Mouse (Mus musculus) cerebral cortex, adult 2 months (tissue): Measurements from ENCODE around the gene Bbs4.

Source experiments
- WGBS: fragments of 180-500 bp; shearing (Covaris S2); methylation state at CpG from one replicate; pipeline ENCODE4 v1.1.7; 2018; 5-methylcytosine and 5-hydroxymethylcytosine counted together

The Bbs4 gene

GRCm38 (mm10) chr9:59291688-59292492, 61.4 kb downstream of the Bbs4 start:
- WGBS = under 1% methylated on average over 50 of the region's 50 CpGs

DNA sequence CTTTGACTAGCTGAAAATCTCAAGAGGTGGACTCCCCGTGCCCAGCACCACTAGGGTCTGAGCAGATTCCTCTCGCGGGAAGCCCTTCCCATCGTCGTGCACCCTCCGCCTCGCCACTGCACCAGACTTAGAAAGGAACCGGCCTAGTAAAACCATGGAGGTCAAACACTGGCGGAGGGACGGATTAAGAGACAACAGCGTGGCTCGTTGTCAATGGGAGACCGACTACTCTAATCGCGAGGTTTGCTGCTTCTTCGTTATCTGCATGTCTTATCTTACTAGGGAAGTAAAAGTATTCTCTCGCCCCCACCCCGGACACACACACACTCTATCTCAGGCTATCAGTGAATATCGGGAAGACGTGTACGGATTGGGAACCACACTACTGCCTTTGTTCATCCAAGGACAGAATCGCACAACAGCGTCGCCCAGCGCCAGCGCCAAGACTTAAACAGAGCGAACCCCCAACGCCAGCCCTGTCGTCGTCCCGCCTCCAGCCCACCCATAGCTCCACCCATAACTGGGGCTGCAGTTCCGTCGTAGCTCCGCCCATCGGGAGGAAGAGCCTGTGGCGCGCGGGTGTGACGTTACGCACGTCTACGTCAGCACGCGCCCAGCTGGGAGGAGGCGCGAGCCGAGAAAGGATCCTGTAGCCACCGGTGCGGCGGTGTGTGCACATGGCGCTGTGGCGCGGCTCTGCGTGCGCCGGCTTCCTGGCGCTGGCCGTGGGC, 62.2 kb downstream of the Bbs4 start, which contains the start of gene Adpgk:
Gene Adpgk, plus strand, starts transcription at position 602 of the 731 bp plus-strand sequence.
- under 1% methylated on average over 58 of the region's 58 CpGs for WGBS

DNA sequence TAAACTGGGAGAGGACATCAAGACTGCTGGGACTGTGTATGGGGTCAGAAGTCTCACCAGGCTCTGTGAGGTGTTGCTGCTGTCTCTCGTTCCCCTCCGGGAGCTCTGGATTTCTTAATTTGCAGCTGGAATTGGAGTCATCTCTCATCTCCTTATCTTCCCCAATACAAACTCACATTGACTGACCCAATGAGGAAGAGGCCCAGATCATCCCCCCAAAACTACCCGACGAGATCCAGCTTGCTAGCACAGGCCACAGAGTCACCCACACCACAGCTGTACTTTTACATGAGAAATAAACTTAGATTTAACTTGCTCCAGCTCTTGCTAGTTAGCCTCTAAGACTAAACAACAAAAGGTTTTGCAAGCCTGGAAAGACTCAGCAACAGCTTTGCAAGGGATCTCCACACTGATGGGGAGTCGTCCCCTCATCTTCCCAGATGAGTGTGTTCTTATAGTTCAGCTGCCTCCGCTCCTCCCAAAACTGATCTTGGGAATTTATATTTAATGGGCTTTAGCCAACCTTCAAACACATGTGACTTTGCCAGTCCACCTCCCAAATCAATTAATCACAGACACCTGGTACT, 63.7 kb downstream of the Bbs4 start:
- 89% methylated on average over 6 of the region's 6 CpGs for WGBS

- 85% methylated on average over 3 of the region's 3 CpGs for WGBS
These were observed 64.5 kb downstream of the Bbs4 start for GRCm38 (mm10) chr9:59288685-59289410.

GRCm38 (mm10) chr9:59288058-59288457, 65.2 kb downstream of the Bbs4 start:
- 92% methylated on average over 5 of the region's 5 CpGs for WGBS

- 87% methylated on average over 6 of the region's 6 CpGs for WGBS
These were observed 67.7 kb downstream of the Bbs4 start for GRCm38 (mm10) chr9:59285614-59286013.

GRCm38 (mm10) chr9:59282683-59282986, 70.7 kb downstream of the Bbs4 start:
- 36% methylated on average over 7 of the region's 7 CpGs for WGBS

DNA sequence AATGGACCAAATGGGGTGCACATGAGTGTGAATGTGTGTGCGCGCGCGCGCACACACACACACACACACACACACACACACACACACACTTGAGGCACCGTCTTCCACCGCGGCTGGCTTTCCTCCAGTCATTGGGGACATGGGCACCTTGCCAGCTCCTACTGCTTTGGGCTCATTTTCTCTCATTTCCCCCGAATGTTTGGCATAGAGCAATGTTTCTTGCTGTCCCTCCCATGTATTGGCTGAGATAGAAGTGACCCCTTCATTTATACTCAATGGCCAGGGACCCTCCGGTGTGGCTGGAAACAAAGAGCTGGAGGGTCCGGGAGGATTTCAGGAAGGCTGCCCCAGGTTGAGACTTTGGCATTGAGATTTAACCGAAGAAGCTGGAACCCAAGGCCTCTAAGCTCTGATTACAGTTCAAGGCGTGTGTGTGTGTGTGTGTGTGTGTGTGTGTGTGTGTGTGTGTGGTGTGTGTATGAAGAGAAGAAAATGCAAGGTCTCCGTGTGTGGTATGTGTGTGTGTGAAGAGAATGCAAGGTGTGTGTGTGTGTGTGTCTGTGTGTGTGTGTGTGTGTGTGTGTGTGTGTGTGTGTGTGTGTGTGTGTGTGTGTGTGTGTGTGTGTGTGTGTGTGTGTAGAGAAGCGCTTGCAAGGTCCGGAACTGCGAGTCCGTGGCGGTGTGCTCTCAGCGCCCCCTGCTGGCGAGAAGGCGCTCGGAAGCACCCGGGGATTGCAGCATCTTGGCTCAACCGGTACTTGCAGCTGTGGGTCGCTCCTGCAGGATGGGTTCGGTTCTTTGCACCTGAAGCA, 71.2 kb downstream of the Bbs4 start:
- 23% methylated on average over 19 of the region's 27 CpGs for WGBS

- 92% methylated on average over 5 of the region's 5 CpGs for WGBS
These were observed 72.4 kb downstream of the Bbs4 start for GRCm38 (mm10) chr9:59280888-59281287.

GRCm38 (mm10) chr9:59278694-59279093, 74.6 kb downstream of the Bbs4 start:
- 86% methylated on average over 5 of the region's 5 CpGs for WGBS

DNA sequence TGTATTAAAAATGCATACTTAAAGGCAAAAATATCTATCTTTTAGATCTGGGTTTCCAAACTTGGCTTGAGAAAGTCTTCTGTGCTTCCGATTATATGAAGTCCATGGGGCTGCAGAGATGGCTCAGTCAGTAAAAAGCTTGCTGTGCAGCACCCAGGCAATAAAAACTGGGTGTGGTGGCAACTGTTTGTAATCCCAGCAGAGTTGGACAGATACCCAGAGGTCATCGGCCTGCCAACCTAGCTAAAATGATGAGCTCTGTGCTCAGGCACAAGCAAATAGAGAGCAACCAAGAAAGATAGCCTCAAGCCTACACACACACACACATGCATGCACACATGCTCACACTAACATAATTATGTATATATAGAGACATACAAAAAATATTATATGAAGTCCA, 75.1 kb downstream of the Bbs4 start:
- 95% methylated on average over 2 of the region's 2 CpGs for WGBS

DNA sequence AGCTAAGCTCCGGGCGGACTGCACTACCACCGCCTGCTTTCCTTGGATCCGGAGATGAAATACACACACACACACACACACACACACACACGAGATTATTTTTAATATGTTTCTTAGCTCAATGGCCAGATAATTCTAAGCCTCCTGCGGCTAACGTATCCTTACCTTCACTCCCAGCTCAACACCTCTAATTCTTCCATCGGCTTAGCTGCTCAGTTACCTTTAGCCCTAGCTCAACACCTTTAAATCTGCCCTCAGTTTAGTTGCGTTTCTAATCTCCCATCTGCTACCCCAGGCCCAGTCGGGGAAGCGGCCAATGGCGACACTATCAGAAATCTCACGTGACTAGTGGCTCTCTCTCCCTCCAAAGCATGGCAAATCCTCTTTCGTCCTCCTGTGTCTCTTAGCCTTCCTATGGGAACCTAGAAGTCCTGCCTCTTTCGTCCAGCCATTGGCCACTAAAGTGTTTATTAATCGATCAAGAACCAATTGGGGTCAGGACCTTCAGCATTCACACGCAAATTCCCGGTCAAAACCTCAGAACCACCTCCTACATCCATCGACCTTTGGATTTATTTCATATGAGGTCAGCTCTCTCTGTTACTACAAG, 78.4 kb downstream of the Bbs4 start:
- 89% methylated on average over 19 of the region's 19 CpGs for WGBS
